Mouse (Mus musculus) heart, adult 10 weeks (tissue): ENCODE measurements around the gene Fbxo4. TPM values are rescaled to one million over a fixed set of nuclear protein-coding genes. Genes with fewer than 3 reads are reported as not detected.

Source experiments
- polyA plus RNA-seq: library from polyadenylated mRNA; stranded (reverse); fragments of 350-450 nt; fragmentation: Illumina TruSeq; extraction: RNeasy Lipid Tissue Mini Kit (QIAGEN cat#74804); gene quantifications from one replicate; pipeline ENCODE4 v1.2.3, GENCODE M21; 2014; ENCODE audit warnings: low read depth, low replicate concordance

Fbxo4 gene
- 10.3 TPM for polyA plus RNA-seq

DNA sequence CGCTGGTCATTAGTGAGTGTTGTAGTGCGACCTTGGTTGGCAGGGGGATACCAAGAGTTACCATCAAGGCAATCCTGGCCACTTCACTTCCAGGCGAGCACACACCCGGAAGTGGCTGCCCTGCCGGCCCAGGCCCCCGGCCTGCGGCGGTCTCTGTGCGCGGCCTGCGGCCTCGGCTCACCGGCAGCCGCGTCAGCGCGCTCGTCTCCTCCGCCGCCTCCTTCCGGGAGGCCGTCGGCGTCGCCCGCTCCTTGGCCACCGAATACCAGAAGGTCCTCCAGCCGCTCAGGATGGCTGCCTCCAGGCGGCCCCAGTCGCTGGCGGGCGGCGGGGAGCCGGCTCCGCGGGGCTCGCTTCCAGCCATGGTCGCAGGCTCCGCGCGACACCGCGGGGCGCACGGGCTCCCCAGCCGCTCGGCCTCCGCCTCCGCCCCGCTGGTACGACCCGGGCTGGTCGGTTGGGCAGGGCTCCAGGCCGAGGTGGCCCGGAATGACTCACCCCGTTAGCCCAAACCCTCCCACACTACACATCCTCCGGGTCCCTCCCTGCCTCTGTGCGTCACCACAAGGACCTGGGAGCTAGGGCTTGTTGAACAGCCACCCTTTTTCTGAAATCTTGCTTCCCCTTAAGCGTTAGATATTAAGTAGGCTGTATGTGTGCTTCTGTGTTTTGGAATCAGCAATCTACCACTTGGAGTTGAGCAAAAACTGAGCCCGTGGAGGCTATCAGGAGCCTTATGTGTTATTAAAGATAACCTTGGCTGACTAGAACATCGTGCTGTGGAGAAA, at the start of gene Fbxo4:
Fbxo4 (minus strand) TSS at position 513 of the 788 bp plus-strand sequence.

GRCm38 (mm10) chr15:4026231-4026773, 46.9 kb upstream of the Fbxo4 start, which contains the start of gene Oxct1:
Gene Oxct1 (plus strand): TSS chr15:4026383.

DNA sequence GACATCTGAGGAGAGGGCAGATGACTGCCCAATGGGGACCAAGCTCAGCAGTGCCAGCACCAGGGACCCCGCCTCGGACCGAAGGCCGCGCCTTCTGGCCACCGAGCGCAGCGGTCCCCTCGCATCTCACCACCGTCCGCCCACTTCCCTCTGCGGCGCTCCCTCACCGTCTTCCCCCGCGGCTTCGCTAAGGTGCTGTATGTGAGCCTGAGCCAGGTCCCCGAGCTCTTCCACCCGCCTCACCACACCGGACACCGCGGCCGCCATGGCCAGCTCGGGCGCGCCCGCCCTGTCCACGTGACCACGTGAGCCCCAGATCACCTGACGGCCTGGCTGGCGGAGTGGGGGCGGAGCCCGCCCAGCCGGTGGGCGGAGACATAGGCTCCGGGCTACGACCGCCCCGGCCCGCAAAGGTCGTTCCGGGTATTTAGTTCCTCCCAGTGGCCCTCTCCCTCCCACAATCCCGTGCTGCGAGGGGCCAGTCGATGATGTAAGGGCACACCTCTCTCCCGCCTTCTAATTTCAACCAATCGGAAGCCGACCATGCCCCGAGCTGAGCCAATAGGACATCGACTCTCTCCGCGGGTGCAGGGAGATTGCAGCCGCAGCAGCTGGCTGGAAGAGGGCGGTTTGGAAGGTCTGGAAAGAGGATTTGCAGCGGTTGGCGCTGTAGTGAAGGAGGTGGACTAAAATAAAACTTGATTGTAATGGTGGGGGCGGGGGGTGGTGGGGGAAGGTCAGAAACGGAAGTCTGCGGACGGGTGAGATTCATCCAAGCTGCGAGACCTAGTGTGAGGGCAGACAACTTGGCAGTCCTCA, 16.3 kb upstream of the Fbxo4 start, which contains the start of gene AW549877:
AW549877 (minus strand) TSS at position 297 of the 819 bp plus-strand sequence.

Other genes starting within 250 kb of the Fbxo4 start
- gene AW549877, start 16.2 kb upstream of the Fbxo4 start, polyA plus RNA-seq, result 28.1 TPM
- 896 TPM for gene Oxct1, start 46.8 kb upstream of the Fbxo4 start, polyA plus RNA-seq